Mouse (Mus musculus): Measurements from ENCODE around the gene Add2. TPM values are rescaled to one million over a fixed set of nuclear protein-coding genes. Genes with fewer than 3 reads are reported as not detected.

Gene Add2
- polyA plus RNA-seq, 1 experiment from 2014 or later = 94.7 TPM

DNA sequence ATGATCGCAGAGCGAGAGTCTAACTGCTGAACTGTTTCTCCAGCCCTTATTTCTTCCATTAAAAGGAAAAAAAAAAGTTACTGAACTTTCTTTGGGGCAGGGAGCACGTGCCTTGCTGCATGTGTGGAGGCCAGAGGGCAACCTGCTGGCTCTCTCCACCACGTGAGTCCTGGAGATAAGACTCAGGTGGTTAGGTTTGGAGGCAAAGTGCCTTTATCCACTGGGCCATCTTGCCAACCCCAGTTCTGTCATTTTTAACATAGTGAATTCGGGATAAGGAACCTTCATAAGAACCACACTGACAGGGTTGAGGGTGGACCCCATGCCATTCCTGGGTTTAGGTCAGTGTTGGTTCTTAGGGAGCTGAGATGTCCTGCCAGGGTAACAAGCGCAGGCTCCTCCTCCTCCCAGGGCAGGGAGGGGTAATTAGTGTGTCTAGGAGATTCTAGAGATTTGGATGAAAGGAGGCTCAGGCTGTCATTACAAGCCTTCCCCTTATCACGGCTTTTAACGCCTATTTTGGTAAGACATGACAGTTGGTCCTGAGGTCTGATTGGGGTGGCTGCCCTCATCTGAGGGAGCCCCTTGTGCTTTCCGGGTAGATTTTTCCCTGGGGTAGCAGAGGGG, 101.5 kb downstream of the Add2 start:
- Histone ChIP-seq H3K9me3 (ENCODE audit: control insufficient read depth, low read length) (no peaks in the 10 kb centered on the region), H3K4me2 (ENCODE audit: low read depth, low read length) (no peak overlapping the region), H3K9ac (replicated peaks; ENCODE audit: low read depth, low read length) (no peak overlapping the region), H3K27me3 (ENCODE audit: control insufficient read depth, insufficient read depth, low read length) (no peaks in the 10 kb centered on the region), H3K27ac (ENCODE audit: low read depth, low read length) (no peak overlapping the region), H3K4me3 (ENCODE audit: low read depth, low read length) (no peak overlapping the region), H3K36me3 (ENCODE audit: control insufficient read depth, insufficient read depth, low read length) (no peaks in the 10 kb centered on the region), H3K4me1 (ENCODE audit: control insufficient read depth, insufficient read depth, low read length) (no peaks in the 10 kb centered on the region)
- ATAC-seq (ENCODE audit: low read depth) = no peak
- 79% methylated on average over 9 of the region's 9 CpGs for WGBS

DNA sequence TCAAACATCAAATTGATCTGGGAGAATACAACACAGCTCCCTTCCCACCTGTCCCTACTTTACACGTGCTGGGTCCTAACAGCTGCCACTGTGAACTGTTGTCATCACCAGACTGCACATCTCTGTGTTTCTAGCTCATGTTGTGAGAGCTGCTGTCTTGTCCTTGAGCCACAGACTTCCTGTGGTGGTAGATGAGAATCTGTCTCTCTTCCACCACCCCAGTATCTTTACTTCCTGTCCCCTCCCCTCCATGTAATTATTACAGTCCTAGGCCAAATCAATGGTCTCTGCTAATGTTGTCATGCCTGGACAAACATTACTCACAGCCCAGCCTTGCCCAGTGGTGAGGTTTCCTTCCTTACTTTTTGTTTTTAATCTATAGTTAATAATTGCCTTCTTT, 105.4 kb downstream of the Add2 start:
- no peaks in the 10 kb centered on the region for H3K9me3 ChIP-seq (ENCODE audit: control insufficient read depth, low read length)
- 71% methylated on average over 1 of the region's 1 CpGs for WGBS
- H3K27me3 ChIP-seq (ENCODE audit: control insufficient read depth, insufficient read depth, low read length) = no peaks in the 10 kb centered on the region
- no peaks in the 10 kb centered on the region for H3K4me1 ChIP-seq (ENCODE audit: control insufficient read depth, insufficient read depth, low read length)
- no peak for ATAC-seq (ENCODE audit: low read depth)
- H3K27ac ChIP-seq (ENCODE audit: low read depth, low read length) = no peak overlapping the region
- no peak overlapping the region for H3K9ac ChIP-seq (replicated peaks; ENCODE audit: low read depth, low read length)
- no peak overlapping the region for H3K4me3 ChIP-seq (ENCODE audit: low read depth, low read length)
- H3K36me3 ChIP-seq (ENCODE audit: control insufficient read depth, insufficient read depth, low read length) = no peaks in the 10 kb centered on the region
- H3K4me2 ChIP-seq (ENCODE audit: low read depth, low read length) = no peak overlapping the region

DNA sequence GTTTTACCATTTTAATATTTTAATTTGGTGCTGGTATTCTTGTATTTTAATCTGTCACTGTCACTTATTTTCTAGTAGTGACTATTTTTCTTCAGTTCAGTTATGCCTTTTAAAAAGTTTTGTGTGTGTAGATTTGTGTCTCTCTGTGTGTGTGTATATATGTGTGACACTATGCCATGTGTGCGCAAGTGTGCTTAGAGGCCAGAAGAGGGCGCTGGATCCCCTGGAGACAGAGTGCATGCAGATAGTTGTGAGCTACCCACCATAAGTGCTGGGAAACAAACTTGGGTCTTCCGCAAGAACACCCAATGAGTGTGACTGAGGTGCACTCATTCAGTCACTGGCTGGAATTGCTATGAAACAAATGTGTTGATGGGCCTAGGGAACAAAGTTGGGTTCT, 107.7 kb downstream of the Add2 start:
- H3K27ac ChIP-seq (ENCODE audit: low read depth, low read length) = no peak overlapping the region
- no peaks in the 10 kb centered on the region for H3K4me1 ChIP-seq (ENCODE audit: control insufficient read depth, insufficient read depth, low read length)
- H3K9ac ChIP-seq (replicated peaks; ENCODE audit: low read depth, low read length) = no peak overlapping the region
- WGBS = 89% methylated on average over 3 of the region's 3 CpGs
- H3K4me3 ChIP-seq (ENCODE audit: low read depth, low read length) = no peak overlapping the region
- no peaks in the 10 kb centered on the region for H3K27me3 ChIP-seq (ENCODE audit: control insufficient read depth, insufficient read depth, low read length)
- H3K9me3 ChIP-seq (ENCODE audit: control insufficient read depth, low read length) = no peaks in the 10 kb centered on the region
- no peak for ATAC-seq (ENCODE audit: low read depth)
- H3K4me2 ChIP-seq (ENCODE audit: low read depth, low read length) = no peak overlapping the region
- H3K36me3 ChIP-seq (ENCODE audit: control insufficient read depth, insufficient read depth, low read length) = no peaks in the 10 kb centered on the region

DNA sequence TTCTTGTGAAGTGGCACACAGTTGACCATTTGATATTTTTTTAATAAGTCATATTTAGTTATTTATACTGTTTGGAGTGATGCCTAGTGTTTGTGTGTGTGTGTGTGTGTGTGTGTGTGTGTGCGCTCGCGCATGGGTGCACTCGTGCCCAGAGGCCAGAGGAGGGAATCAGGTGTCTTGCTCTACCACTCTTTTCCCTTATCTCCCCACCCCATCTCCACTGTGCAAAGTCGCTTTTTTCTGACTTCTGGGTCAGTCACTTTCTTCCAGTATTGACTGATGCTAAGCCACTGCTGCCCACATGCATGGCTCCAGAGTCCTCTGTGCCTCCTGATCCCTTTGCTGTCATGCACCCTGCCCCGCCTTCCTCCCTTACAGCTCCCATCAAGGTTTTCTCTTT, 112.8 kb downstream of the Add2 start:
- H3K27ac ChIP-seq (ENCODE audit: low read depth, low read length) = no peak overlapping the region
- no peak overlapping the region for H3K9ac ChIP-seq (replicated peaks; ENCODE audit: low read depth, low read length)
- H3K27me3 ChIP-seq (ENCODE audit: control insufficient read depth, insufficient read depth, low read length) = no peaks in the 10 kb centered on the region
- no peak overlapping the region for H3K4me3 ChIP-seq (ENCODE audit: low read depth, low read length)
- no peak for ATAC-seq (ENCODE audit: low read depth)
- 88% methylated on average over 6 of the region's 6 CpGs for WGBS
- no peaks in the 10 kb centered on the region for H3K9me3 ChIP-seq (ENCODE audit: control insufficient read depth, low read length)
- H3K4me2 ChIP-seq (ENCODE audit: low read depth, low read length) = no peak overlapping the region
- no peaks in the 10 kb centered on the region for H3K4me1 ChIP-seq (ENCODE audit: control insufficient read depth, insufficient read depth, low read length)
- no peaks in the 10 kb centered on the region for H3K36me3 ChIP-seq (ENCODE audit: control insufficient read depth, insufficient read depth, low read length)

DNA sequence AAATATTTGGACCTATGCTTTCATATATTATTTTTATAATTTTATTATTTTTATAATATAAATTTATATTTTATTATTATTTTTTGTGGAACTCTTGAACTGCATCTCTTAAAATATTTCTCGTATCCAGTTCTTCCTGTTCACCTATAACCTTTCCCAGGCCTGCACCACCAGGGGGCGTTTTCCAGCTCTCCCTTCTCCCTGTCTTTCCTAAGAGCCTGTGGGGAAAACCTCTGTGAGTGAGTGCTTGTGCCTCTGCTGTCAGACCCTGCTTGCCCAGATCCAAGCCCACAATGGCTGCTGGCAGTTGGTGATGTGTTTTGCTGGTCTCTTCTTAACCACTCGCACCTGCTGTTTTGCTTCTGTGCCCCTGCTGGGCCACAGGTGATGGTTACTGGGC, 113.3 kb downstream of the Add2 start:
- no peak overlapping the region for H3K27ac ChIP-seq (ENCODE audit: low read depth, low read length)
- H3K4me1 ChIP-seq (ENCODE audit: control insufficient read depth, insufficient read depth, low read length) = no peaks in the 10 kb centered on the region
- H3K9me3 ChIP-seq (ENCODE audit: control insufficient read depth, low read length) = no peaks in the 10 kb centered on the region
- peak; percentile 56; the same call in 1 of the 2 replicates for ATAC-seq (ENCODE audit: low read depth)
- no peaks in the 10 kb centered on the region for H3K27me3 ChIP-seq (ENCODE audit: control insufficient read depth, insufficient read depth, low read length)
- no peaks in the 10 kb centered on the region for H3K36me3 ChIP-seq (ENCODE audit: control insufficient read depth, insufficient read depth, low read length)
- 12% methylated on average over 3 of the region's 3 CpGs for WGBS
- no peak overlapping the region for H3K9ac ChIP-seq (replicated peaks; ENCODE audit: low read depth, low read length)
- H3K4me2 ChIP-seq (ENCODE audit: low read depth, low read length) = no peak overlapping the region
- H3K4me3 ChIP-seq (ENCODE audit: low read depth, low read length) = no peak overlapping the region

DNA sequence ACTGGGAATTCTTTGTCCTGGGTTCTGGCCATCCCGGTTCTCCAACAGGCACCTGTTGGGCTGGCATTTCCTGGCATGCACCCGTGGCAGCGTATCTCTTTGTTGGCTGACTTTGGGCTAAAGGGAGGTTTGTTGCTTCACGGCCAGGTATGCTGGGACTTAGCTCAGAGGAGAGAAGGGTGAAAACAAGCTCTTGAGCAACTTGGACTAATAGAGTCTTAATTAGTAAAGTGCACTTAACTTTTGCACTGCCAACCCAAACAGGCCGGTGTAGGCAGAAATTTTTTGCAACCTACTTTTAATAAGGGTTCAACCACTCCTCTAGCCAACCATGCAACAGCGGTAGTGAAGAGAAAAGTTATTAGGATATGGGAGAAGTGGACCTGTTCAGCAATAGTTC, 116.5 kb downstream of the Add2 start:
- Histone ChIP-seq H3K36me3 (ENCODE audit: control insufficient read depth, insufficient read depth, low read length) (no peaks in the 10 kb centered on the region), H3K27me3 (ENCODE audit: control insufficient read depth, insufficient read depth, low read length) (no peaks in the 10 kb centered on the region), H3K9me3 (ENCODE audit: control insufficient read depth, low read length) (no peaks in the 10 kb centered on the region), H3K4me1 (ENCODE audit: control insufficient read depth, insufficient read depth, low read length) (no peaks in the 10 kb centered on the region), H3K4me2 (ENCODE audit: low read depth, low read length) (no peak overlapping the region), H3K27ac (ENCODE audit: low read depth, low read length) (no peak overlapping the region), H3K4me3 (ENCODE audit: low read depth, low read length) (no peak overlapping the region), H3K9ac (replicated peaks; ENCODE audit: low read depth, low read length) (no peak overlapping the region)
- ATAC-seq (ENCODE audit: low read depth) = no peak
- WGBS = 95% methylated on average over 6 of the region's 6 CpGs

DNA sequence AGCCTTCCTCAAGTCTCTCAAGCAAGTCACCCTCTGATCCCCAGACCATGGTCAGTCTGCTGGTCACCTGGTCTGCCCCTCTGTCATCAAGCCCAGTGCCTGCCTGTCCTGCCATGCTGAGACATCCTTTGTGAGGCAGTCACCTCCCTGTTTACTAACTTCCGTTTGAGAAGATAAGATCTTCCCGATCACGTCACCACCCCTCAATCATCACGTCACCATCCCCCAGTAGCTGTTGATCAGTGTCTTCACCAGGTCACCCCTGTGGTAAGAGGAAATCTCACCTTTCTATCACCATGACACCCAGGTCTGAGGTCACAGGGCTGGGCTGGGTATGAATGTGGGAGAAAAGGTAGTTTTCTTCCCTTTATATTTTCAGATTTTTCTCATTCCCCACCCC, 120.0 kb downstream of the Add2 start:
- H3K4me2 ChIP-seq (ENCODE audit: low read depth, low read length) = no peak overlapping the region
- no peak overlapping the region for H3K27ac ChIP-seq (ENCODE audit: low read depth, low read length)
- H3K9me3 ChIP-seq (ENCODE audit: control insufficient read depth, low read length) = no peaks in the 10 kb centered on the region
- no peaks in the 10 kb centered on the region for H3K4me1 ChIP-seq (ENCODE audit: control insufficient read depth, insufficient read depth, low read length)
- ATAC-seq (ENCODE audit: low read depth) = no peak
- H3K9ac ChIP-seq (replicated peaks; ENCODE audit: low read depth, low read length) = no peak overlapping the region
- H3K4me3 ChIP-seq (ENCODE audit: low read depth, low read length) = no peak overlapping the region
- no peaks in the 10 kb centered on the region for H3K27me3 ChIP-seq (ENCODE audit: control insufficient read depth, insufficient read depth, low read length)
- H3K36me3 ChIP-seq (ENCODE audit: control insufficient read depth, insufficient read depth, low read length) = no peaks in the 10 kb centered on the region
- WGBS = 83% methylated on average over 4 of the region's 4 CpGs

DNA sequence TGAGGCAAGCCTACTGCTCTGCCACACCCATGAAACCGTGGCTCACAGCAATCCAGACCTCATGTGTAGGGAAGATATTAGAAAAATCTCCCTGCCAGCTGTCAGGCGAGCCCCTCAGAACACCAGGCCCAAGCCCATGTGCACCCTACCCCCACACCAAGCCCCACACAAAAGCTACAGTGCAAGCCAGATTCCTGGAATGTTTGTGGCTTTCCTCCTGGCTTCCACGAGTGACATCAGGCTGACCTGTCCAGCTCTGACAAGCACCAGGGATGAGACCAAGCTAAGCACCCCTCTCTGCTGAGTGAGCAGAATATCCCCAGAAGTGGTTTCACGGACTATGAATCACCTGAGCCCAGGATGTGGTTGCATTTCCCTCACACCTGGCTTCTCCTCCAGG, 120.5 kb downstream of the Add2 start:
- 70% methylated on average over 4 of the region's 4 CpGs for WGBS

DNA sequence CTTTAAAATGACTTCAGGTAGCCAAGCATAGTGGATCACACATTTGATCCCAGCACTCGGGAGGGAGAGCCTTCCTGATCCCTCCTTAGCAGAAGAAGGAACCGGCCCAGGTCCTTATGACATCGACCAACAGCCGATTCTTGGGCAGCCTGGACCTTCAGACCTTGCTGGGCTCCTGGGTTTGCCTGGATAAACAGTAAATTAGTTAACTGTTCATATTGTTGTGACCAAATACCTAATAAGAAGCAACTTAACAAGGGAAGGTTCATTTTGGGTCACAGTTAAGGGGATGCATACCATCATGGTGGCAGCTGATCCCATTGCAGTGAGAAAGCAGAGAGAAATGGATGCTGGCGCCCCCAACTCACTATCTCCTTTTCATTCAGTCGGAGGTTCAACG, 124.2 kb downstream of the Add2 start:
- no peak overlapping the region for H3K27ac ChIP-seq (ENCODE audit: low read depth, low read length)
- no peak overlapping the region for H3K9ac ChIP-seq (replicated peaks; ENCODE audit: low read depth, low read length)
- H3K9me3 ChIP-seq (ENCODE audit: control insufficient read depth, low read length) = no peaks in the 10 kb centered on the region
- no peaks in the 10 kb centered on the region for H3K36me3 ChIP-seq (ENCODE audit: control insufficient read depth, insufficient read depth, low read length)
- H3K4me3 ChIP-seq (ENCODE audit: low read depth, low read length) = no peak overlapping the region
- no peaks in the 10 kb centered on the region for H3K4me1 ChIP-seq (ENCODE audit: control insufficient read depth, insufficient read depth, low read length)
- ATAC-seq (ENCODE audit: low read depth) = no peak
- no peak overlapping the region for H3K4me2 ChIP-seq (ENCODE audit: low read depth, low read length)
- 98% methylated on average over 7 of the region's 7 CpGs for WGBS
- no peaks in the 10 kb centered on the region for H3K27me3 ChIP-seq (ENCODE audit: control insufficient read depth, insufficient read depth, low read length)

More for the DNA sequence above, 120.5 kb downstream of the Add2 start:
- Histone ChIP-seq H3K4me3 (ENCODE audit: low read depth, low read length) (no peak overlapping the region), H3K27me3 (ENCODE audit: control insufficient read depth, insufficient read depth, low read length) (no peaks in the 10 kb centered on the region), H3K36me3 (ENCODE audit: control insufficient read depth, insufficient read depth, low read length) (no peaks in the 10 kb centered on the region), H3K4me2 (ENCODE audit: low read depth, low read length) (no peak overlapping the region), H3K4me1 (ENCODE audit: control insufficient read depth, insufficient read depth, low read length) (no peaks in the 10 kb centered on the region), H3K9ac (replicated peaks; ENCODE audit: low read depth, low read length) (no peak overlapping the region), H3K9me3 (ENCODE audit: control insufficient read depth, low read length) (no peaks in the 10 kb centered on the region), H3K27ac (ENCODE audit: low read depth, low read length) (no peak overlapping the region)
- ATAC-seq (ENCODE audit: low read depth) = no peak

Data from neural tube, embryonic 14.5 days (tissue).